Mouse (Mus musculus): Measurements from ENCODE around the gene Tmem171.

- no peak for TF ChIP-seq CTCF (IDR thresholded peaks at IDR 0.05; ENCODE audit: low read depth)
- no peak for TF ChIP-seq EP300 (IDR thresholded peaks at IDR 0.05; ENCODE audit: low read depth)
Measured at GRCm38 (mm10) chr13:98691956-98692515, 2.6 kb downstream of the Tmem171 start.
